Mouse (Mus musculus) heart, postnatal 0 days (tissue): ENCODE data around the gene Vsir. TPM values are rescaled to one million over a fixed set of nuclear protein-coding genes. Genes with fewer than 3 reads are reported as not detected.

ENCODE experiments used
- ATAC-seq: fragments of 200-750 bp; cut with Nextera tagmentation; 2 replicates; pipeline ENCODE4 v1.8.0; 2017; ENCODE audit warnings: low read depth, moderate number of reproducible peaks, moderate library complexity; ENCODE audit not compliant: insufficient read depth
- DNase-seq: peaks from one replicate; pipeline ENCODE4 v3.0.0-alpha.2; 2016; ENCODE audit warnings: low spot score
- H3K27ac ChIP-seq: fragments of 300-500 bp; sonication (generic); 2 replicates; pipeline ENCODE4 v1.5.1; 2014; ENCODE audit warnings: low read depth, mild to moderate bottlenecking
- H3K27me3 ChIP-seq: fragments of 300-500 bp; sonication (generic); 2 replicates; pipeline ENCODE4 v1.6.1; 2014; ENCODE audit warnings: low read length, mixed read lengths; ENCODE audit not compliant: control insufficient read depth, insufficient read depth
- H3K36me3 ChIP-seq: fragments of 300-500 bp; sonication (generic); replicated peaks from 2 replicates; pipeline ENCODE4 v1.6.1; 2014; ENCODE audit warnings: low read length, mixed read lengths; ENCODE audit not compliant: control insufficient read depth, insufficient read depth
- H3K4me1 ChIP-seq: fragments of 300-500 bp; sonication (generic); 2 replicates; pipeline ENCODE4 v1.6.1; 2014; ENCODE audit warnings: antibody characterized with exemption; ENCODE audit not compliant: control insufficient read depth, insufficient read depth
- H3K4me2 ChIP-seq: fragments of 300-500 bp; sonication (generic); 2 replicates; pipeline ENCODE4 v1.6.1; 2014; ENCODE audit warnings: low read depth, mild to moderate bottlenecking, low read length, moderate library complexity
- H3K4me3 ChIP-seq: fragments of 300-500 bp; sonication (generic); 2 replicates; pipeline ENCODE4 v1.5.1; 2014; ENCODE audit warnings: low read depth, low read length
- H3K9ac ChIP-seq: fragments of 300-500 bp; sonication (generic); replicated peaks from 2 replicates; pipeline ENCODE4 v1.6.1; 2014; ENCODE audit warnings: low read depth, low read length, mixed read lengths
- H3K9me3 ChIP-seq: fragments of 300-500 bp; sonication (generic); replicated peaks from 2 replicates; pipeline ENCODE4 v1.6.1; 2016; ENCODE audit warnings: low read length; ENCODE audit not compliant: control insufficient read depth
- CTCF ChIP-seq: IDR thresholded peaks from 2 replicates; pipeline ENCODE4 v1.5.1; 2016; ENCODE audit warnings: antibody characterized with exemption, control low read depth, low read depth
- EP300 ChIP-seq: IDR thresholded peaks from 2 replicates; pipeline ENCODE4 v1.6.1; 2016; ENCODE audit warnings: antibody characterized with exemption, low read depth
- WGBS: fragments of 180-500 bp; shearing (Covaris S2); extraction: QIAGEN DNeasy Blood & Tissue Kit; methylation state at CpG from one replicate; pipeline ENCODE4 v1.1.7; 2014; 5-methylcytosine and 5-hydroxymethylcytosine counted together
- polyA plus RNA-seq: library from polyadenylated mRNA; unstranded; fragments of >200 nt; fragmentation: Nextera tagmentation; extraction: Ambion mirVana; gene quantifications from 2 replicates; pipeline ENCODE4 v1.2.1, GENCODE M21; 2015
- total RNA-seq: library from RNA; depleted of rRNA; stranded (reverse); fragments of >200 nt; gene quantifications from 2 replicates; pipeline ENCODE4 v1.2.3, GENCODE M21; 2014; ENCODE audit warnings: low replicate concordance

The Vsir gene
- total and polyA plus RNA-seq, 2 experiments from 2014 or later = 4.6 to 117 TPM

DNA sequence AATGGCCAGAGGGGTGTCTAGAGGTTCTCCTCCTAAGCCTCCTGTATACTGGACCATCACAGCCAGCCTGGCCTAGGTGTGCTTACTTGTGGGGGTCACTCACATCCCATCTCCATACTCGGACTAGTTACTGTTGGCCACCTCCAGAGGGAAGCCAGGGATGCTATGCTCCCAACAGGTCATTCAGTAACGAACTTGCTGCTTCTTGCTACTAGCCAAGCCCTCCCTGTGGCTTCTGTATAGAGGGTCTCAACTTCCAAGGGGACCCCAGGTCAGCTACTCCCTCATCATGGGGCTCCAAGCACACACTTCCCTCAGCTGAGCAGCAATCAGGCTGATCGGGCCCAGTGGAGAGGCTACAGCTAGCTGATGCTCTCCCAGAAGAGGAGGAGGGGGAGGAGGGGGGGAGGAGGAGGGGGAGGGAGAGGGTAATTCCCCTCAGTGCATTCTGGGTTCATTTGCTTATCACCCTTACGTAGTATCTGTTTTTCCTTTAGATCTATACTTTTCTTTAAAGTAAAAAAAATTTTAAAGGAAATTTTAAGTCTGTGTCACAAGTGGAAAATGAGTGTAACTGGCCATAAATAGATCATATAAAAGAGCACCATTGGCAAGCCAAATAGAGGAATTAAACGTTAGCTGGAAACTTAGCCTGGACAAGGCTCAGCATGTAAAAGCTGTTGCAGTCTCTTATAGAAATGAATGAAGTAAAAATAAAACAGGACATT is 3.6 kb downstream of the Vsir start:
- TF ChIP-seq EP300 = no peak
- no peak for TF ChIP-seq CTCF
- peak overlapping the region; percentile 21; the same call in 1 of the 2 replicates for H3K9ac ChIP-seq
- peak overlapping the region; percentile 58 for H3K4me2 ChIP-seq
- peak overlapping the region; percentile 85 for H3K27ac ChIP-seq
- no peaks in the 10 kb centered on the region for H3K9me3 ChIP-seq
- H3K27me3 ChIP-seq = peaks cover 8% of the 10 kb centered on the region; the same call in 1 of the 2 replicates
- ATAC-seq (no peak), DNase-seq (no peak)
- H3K36me3 ChIP-seq = no peaks in the 10 kb centered on the region
- peaks cover 26% of the 10 kb centered on the region; the same call in 1 of the 2 replicates for H3K4me1 ChIP-seq
- 40% methylated on average over 5 of the region's 5 CpGs for WGBS
- peak overlapping the region; percentile 41 for H3K4me3 ChIP-seq

DNA sequence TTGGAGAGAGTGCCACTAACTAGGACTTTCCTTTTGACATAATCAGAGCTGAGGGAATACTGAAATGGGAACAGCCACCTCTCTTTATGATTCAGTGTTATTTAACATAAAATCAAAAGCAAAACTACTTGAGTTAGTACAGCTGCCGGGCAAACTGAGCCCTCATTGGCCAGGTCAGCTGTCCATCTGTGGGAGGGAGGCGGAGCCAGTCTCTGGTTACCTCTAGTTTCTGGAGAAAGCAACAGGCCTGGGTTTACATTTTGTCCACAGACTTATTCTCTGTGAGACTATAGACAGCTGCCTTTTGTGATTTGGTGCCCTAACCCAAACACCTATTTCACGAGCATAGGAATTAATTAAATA is 4.1 kb downstream of the Vsir start:
- Histone ChIP-seq H3K27ac (peak overlapping the region; percentile 85), H3K4me3 (peak overlapping the region; percentile 41), H3K9me3 (no peaks in the 10 kb centered on the region), H3K4me2 (peak overlapping the region; percentile 58), H3K4me1 (peaks cover 26% of the 10 kb centered on the region; the same call in 1 of the 2 replicates), H3K9ac (no peak overlapping the region), H3K27me3 (peaks cover 8% of the 10 kb centered on the region; the same call in 1 of the 2 replicates), H3K36me3 (no peaks in the 10 kb centered on the region)
- ATAC-seq (peak; percentile 35; the same call in 1 of the 2 replicates), DNase-seq (peak; percentile 58)
- no peak for TF ChIP-seq CTCF
- TF ChIP-seq EP300 = no peak
- 19% methylated on average over 3 of the region's 3 CpGs for WGBS

DNA sequence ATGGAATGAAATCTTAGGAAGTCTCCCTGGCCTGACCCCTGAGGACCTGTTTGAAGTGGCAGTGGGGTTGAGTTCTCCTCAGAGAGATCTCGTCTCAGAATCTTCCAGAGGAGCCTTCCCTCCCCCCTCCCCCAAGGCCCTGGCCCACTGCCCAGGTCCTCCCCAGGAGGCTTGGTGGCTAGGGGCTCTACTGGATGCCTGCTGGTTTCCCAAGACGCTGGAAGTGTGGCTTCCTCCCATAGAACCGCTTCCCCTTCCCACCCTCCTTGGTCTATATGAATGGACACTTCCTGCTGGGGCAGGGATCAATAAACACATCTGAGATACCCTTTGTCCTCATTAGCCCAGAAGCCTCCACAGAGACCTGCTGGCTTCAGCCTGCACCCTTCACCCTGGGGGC is 4.6 kb downstream of the Vsir start:
- H3K4me3 ChIP-seq = no peak overlapping the region
- no peaks in the 10 kb centered on the region for H3K9me3 ChIP-seq
- H3K27ac ChIP-seq = peak overlapping the region; percentile 85
- TF ChIP-seq CTCF (no peak), EP300 (no peak)
- H3K4me1 ChIP-seq = peaks cover 25% of the 10 kb centered on the region; the same call in 1 of the 2 replicates
- peak overlapping the region; percentile 58 for H3K4me2 ChIP-seq
- WGBS = 24% methylated on average over 3 of the region's 3 CpGs
- no peaks in the 10 kb centered on the region for H3K36me3 ChIP-seq
- ATAC-seq = no peak
- H3K27me3 ChIP-seq = peaks cover 8% of the 10 kb centered on the region; the same call in 1 of the 2 replicates
- no peak overlapping the region for H3K9ac ChIP-seq
- no peak for DNase-seq

DNA sequence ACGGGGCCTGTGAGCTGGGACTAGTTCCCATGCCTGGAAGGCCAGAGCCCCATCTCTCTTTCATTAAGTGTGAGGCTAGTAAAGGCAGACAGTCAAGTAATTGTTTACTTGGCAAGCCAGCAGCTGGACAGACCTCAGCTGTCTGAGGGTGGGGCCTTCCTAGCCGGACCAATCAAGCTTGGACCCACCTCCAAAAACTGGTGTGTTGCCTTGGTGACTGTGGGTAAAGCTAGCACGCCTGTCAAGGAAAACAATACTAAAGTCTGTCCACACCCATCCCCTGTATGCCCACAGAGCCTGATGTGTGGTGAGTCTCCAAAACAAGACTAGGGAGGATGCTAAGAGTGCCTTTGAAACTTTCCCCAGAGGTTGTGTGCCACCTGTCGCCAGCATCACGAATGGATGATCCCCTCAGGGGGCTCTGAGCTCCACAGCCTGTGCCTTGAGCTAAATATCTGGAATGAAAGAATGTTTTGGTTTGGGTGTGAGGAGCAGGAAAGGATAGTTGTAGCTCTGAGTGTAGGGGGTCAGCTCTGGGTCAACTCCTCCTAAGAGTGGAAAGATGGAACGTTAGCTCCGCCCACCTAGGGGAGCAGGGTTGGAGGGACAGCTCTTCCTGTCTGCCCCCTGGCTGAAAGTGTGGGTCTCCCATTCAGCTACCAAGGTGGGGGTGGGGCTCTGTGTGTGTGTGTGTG is 5.3 kb downstream of the Vsir start:
- Histone ChIP-seq H3K9ac (no peak overlapping the region), H3K27me3 (peaks cover 8% of the 10 kb centered on the region; the same call in 1 of the 2 replicates), H3K4me3 (no peak overlapping the region), H3K4me1 (0 out of 2 replicates have a peak, but pooled peaks cover 19% of the 10 kb centered on the region), H3K36me3 (no peaks in the 10 kb centered on the region), H3K27ac (peak overlapping the region; percentile 85), H3K4me2 (peak overlapping the region; percentile 58), H3K9me3 (no peaks in the 10 kb centered on the region)
- TF ChIP-seq CTCF = no peak
- no peak for TF ChIP-seq EP300
- 33% methylated on average over 7 of the region's 7 CpGs for WGBS
- DNase-seq = peak; percentile 57
- ATAC-seq = peak; percentile 68

DNA sequence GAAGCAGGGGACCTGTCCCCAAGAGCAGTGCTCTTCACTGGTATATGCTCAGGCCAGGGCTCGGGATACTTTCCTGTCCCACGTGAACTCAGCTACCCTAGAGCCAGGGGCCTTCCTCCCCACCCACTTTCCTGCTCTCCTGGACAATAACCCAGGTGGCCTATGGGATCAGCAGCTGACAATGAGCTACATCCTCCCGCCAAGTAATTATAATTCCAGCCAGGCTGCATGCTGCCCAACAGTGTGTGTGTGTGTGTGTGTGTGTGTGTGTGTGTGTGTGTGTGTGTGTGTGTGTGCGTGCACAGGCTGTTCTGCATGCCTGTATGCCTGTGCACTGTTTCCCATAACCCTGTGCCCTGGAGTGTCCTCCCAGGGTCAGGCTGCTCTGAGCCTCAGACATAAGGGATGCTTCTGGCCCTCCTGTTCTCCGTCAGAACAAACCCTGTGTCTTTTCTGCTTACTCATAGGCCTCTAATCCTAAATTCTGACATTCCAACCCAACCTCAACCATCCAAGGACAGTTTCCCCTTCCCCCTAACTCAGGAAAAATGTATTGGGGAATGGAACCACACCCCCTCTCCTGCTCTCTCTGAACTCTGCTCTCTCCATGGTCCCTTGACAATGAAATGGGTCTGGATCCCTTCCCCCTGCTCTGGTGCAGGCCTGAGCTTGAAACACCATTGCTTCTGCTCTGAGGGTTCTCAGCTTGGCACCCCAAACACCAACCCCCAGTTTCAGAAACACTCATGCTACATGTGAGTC is 6.8 kb downstream of the Vsir start:
- no peak overlapping the region for H3K4me2 ChIP-seq
- H3K9ac ChIP-seq = no peak overlapping the region
- WGBS = 75% methylated on average over 5 of the region's 5 CpGs
- H3K4me1 ChIP-seq = 0 out of 2 replicates have a peak, but pooled peaks cover 15% of the 10 kb centered on the region
- H3K27me3 ChIP-seq = no peaks in the 10 kb centered on the region
- no peak overlapping the region for H3K4me3 ChIP-seq
- H3K27ac ChIP-seq = peak overlapping the region; percentile 85
- TF ChIP-seq CTCF = no peak
- TF ChIP-seq EP300 = peak; percentile 68; the same call in 1 of the 2 replicates
- H3K9me3 ChIP-seq = no peaks in the 10 kb centered on the region
- DNase-seq = no peak
- peak; percentile 29; the same call in 1 of the 2 replicates for ATAC-seq
- no peaks in the 10 kb centered on the region for H3K36me3 ChIP-seq
